Mouse (Mus musculus): ENCODE measurements around the gene Fam160a1. TPM values are rescaled to one million over a fixed set of nuclear protein-coding genes. Genes with fewer than 3 reads are reported as not detected.

Fam160a1 gene
- total and polyA plus RNA-seq, 2 experiments from 2014 or later = 0.45 to 1.2 TPM

DNA sequence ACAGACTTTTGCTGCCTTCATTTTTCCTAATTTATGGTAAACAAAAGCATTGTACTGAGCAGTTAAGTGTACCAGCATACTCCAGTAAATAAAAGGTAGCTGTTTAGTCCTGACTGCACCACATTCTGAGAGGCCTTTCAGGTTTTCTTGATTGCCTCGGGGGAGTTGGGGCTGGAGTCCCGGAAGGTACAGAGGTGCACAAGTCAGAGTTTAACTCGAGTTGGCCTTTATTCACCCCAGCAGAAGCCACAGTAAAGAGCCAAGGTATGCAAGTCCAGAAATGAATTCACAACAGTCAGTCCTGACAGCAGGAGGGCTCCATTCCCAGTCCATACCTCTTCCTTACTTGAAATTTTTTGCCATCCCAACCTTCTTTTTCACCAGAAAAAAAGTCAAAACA, 78.5 kb downstream of the Fam160a1 start:
- H3K4me1 ChIP-seq (ENCODE audit: insufficient read depth, low read length) = no peaks in the 10 kb centered on the region
- ATAC-seq = no peak
- H3K27ac ChIP-seq = no peak overlapping the region
- no peak overlapping the region for H3K9ac ChIP-seq (replicated peaks; ENCODE audit: low read length)
- TF ChIP-seq CTCF (IDR thresholded peaks at IDR 0.05; ENCODE audit: low read depth) = no peak
- 71% methylated on average over 3 of the region's 3 CpGs for WGBS
- no peaks in the 10 kb centered on the region for H3K27me3 ChIP-seq (ENCODE audit: insufficient read depth, low read length)
- DNase-seq (ENCODE audit: low spot score) = no peak
- no peak overlapping the region for H3K4me3 ChIP-seq (ENCODE audit: low read length)
- no peaks in the 10 kb centered on the region for H3K9me3 ChIP-seq (ENCODE audit: low read length)
- no peak overlapping the region for H3K4me2 ChIP-seq (ENCODE audit: low read depth, low read length)
- no peaks in the 10 kb centered on the region for H3K36me3 ChIP-seq (ENCODE audit: insufficient read depth, low read length)

DNA sequence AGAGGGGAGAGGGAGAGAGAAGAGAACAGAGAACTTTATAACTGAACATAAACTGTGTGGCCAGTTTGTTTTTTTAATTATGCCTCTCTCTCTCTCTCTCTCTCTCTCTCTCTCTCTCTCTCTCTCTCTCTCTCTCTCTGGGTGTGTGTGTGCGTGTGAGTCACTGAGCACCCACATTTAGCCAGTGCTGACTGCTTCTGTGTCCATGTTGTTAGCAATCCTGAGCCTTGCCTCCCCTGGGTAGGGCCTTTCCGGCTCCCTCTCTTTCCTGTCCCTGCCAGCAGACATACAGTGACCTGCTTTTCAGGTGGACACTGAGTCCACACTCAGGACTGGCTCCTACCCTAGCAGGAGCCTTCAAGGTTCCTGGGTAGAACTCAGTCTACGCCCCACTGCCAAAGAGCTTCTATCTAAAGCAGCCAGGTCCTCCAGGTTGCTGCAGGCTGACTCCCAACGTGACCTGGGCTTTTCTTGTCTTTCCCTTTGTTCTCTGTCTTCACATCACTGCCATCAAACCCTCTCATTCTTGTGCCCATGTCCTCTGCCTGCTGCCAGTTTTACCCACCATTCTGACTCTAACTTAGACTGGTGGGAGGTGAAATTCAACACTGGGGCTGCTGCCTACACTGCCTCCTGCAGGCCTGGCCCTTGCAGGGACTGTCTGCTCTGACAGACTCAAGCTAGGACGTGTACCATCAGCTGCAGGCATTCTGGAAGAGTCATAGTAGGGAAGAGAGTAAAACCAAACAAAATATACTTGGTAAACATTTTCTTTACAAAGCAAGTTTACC, 83.0 kb downstream of the Fam160a1 start:
- WGBS = 72% methylated on average over 5 of the region's 5 CpGs
- Histone ChIP-seq H3K27ac (no peak overlapping the region), H3K4me2 (ENCODE audit: low read depth, low read length) (no peak overlapping the region), H3K36me3 (ENCODE audit: insufficient read depth, low read length) (no peaks in the 10 kb centered on the region), H3K4me1 (ENCODE audit: insufficient read depth, low read length) (no peaks in the 10 kb centered on the region), H3K9ac (replicated peaks; ENCODE audit: low read length) (no peak overlapping the region), H3K27me3 (ENCODE audit: insufficient read depth, low read length) (no peaks in the 10 kb centered on the region), H3K9me3 (ENCODE audit: low read length) (no peaks in the 10 kb centered on the region), H3K4me3 (ENCODE audit: low read length) (no peak overlapping the region)
- ATAC-seq = no peak
- peak; percentile 21 for TF ChIP-seq CTCF (IDR thresholded peaks at IDR 0.05; ENCODE audit: low read depth)
- DNase-seq (ENCODE audit: low spot score) = no peak

DNA sequence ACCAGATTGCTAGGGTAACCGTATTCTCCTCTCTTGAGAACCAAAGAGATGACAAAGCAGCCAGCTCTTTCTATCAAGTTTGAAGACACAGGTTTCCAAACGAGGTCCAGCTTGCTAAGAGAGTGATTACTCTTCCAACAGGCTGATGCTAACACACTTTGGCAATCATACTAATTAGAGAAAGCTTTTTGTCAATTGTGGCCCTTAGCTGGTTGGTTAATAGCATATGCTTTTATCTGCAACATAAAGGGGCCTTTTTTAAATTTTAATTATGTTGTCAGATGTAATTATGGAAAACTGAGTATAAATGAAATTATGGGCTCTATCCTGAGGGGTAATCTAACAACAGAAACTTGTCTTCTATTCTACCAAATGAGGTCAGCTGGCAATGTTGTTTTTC, 89.9 kb downstream of the Fam160a1 start:
- H3K9me3 ChIP-seq (ENCODE audit: low read length) = no peaks in the 10 kb centered on the region
- no peaks in the 10 kb centered on the region for H3K27me3 ChIP-seq (ENCODE audit: insufficient read depth, low read length)
- no peak overlapping the region for H3K4me2 ChIP-seq (ENCODE audit: low read depth, low read length)
- no peak overlapping the region for H3K9ac ChIP-seq (replicated peaks; ENCODE audit: low read length)
- 50% methylated on average over 2 of the region's 2 CpGs for WGBS
- no peaks in the 10 kb centered on the region for H3K36me3 ChIP-seq (ENCODE audit: insufficient read depth, low read length)
- DNase-seq (ENCODE audit: low spot score) = no peak
- no peak overlapping the region for H3K27ac ChIP-seq
- ATAC-seq = no peak
- H3K4me1 ChIP-seq (ENCODE audit: insufficient read depth, low read length) = no peaks in the 10 kb centered on the region
- no peak overlapping the region for H3K4me3 ChIP-seq (ENCODE audit: low read length)
- TF ChIP-seq CTCF (IDR thresholded peaks at IDR 0.05; ENCODE audit: low read depth) = no peak

- no peak overlapping the region for H3K9ac ChIP-seq (replicated peaks; ENCODE audit: low read length)
- no peak overlapping the region for H3K27ac ChIP-seq
- H3K4me2 ChIP-seq (ENCODE audit: low read depth, low read length) = no peak overlapping the region
- whole genome bisulfite sequencing = 94% methylated on average over 3 of the region's 3 CpGs
- DNase-seq (ENCODE audit: low spot score) = no peak
- H3K4me1 ChIP-seq (ENCODE audit: insufficient read depth, low read length) = no peaks in the 10 kb centered on the region
- no peak for ATAC-seq
- no peak for TF ChIP-seq CTCF (IDR thresholded peaks at IDR 0.05; ENCODE audit: low read depth)
- H3K27me3 ChIP-seq (ENCODE audit: insufficient read depth, low read length) = no peaks in the 10 kb centered on the region
- no peaks in the 10 kb centered on the region for H3K36me3 ChIP-seq (ENCODE audit: insufficient read depth, low read length)
- H3K4me3 ChIP-seq (ENCODE audit: low read length) = no peak overlapping the region
- no peaks in the 10 kb centered on the region for H3K9me3 ChIP-seq (ENCODE audit: low read length)
These were observed 91.1 kb downstream of the Fam160a1 start for GRCm38 (mm10) chr3:85725971-85726370.

DNA sequence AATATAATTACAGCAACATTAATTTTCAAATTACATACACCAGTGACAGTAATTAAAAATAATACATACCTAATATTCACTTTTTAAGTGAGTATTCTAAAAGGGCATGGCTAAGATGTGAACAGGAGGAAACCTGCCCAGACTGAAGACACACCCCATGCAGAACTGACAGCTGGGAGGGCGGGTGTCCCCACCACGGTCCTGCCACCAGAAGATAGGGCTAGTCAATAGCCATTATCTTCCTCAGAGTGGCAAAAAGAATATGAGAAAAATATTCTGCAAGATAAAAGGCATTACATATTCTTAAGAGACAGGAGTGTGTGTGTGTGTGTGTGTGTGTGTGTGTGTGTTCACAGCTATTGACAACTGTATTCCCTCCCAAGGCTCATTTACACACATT, 92.0 kb downstream of the Fam160a1 start:
- WGBS = 71% methylated on average over 2 of the region's 2 CpGs
- no peaks in the 10 kb centered on the region for H3K36me3 ChIP-seq (ENCODE audit: insufficient read depth, low read length)

DNA sequence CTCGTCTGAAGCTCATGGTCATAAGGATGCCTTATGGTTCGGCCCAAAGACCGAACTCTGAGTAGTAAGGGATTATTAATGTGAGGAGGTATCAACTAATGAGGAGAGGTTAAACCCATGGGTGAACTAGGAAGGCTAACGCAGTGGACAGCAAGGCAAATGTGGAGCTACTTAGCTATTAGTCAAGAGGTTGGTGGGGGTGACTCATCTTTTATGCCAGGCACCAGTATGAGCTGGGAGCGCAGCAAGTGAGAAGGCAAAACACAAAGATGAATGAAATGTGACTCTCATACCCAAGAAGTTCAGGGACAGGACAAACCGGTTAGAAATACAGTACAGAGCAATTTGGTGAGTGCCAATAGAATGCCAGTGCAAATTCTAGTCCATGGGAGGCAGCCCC, 94.5 kb downstream of the Fam160a1 start:
- H3K27ac ChIP-seq = no peak overlapping the region

More for the DNA sequence above, 92.0 kb downstream of the Fam160a1 start:
- Histone ChIP-seq H3K4me2 (ENCODE audit: low read depth, low read length) (no peak overlapping the region), H3K4me3 (ENCODE audit: low read length) (no peak overlapping the region), H3K9me3 (ENCODE audit: low read length) (no peaks in the 10 kb centered on the region), H3K4me1 (ENCODE audit: insufficient read depth, low read length) (no peaks in the 10 kb centered on the region), H3K9ac (replicated peaks; ENCODE audit: low read length) (no peak overlapping the region), H3K27ac (no peak overlapping the region), H3K27me3 (ENCODE audit: insufficient read depth, low read length) (no peaks in the 10 kb centered on the region)
- ATAC-seq (no peak), DNase-seq (ENCODE audit: low spot score) (no peak)
- no peak for TF ChIP-seq CTCF (IDR thresholded peaks at IDR 0.05; ENCODE audit: low read depth)

GRCm38 (mm10) chr3:85715764-85716297, 101.3 kb downstream of the Fam160a1 start:
- H3K4me1 ChIP-seq (ENCODE audit: insufficient read depth, low read length) = no peaks in the 10 kb centered on the region
- DNase-seq (ENCODE audit: low spot score) (no peak), ATAC-seq (no peak)
- H3K36me3 ChIP-seq (ENCODE audit: insufficient read depth, low read length) = no peaks in the 10 kb centered on the region
- no peak overlapping the region for H3K4me3 ChIP-seq (ENCODE audit: low read length)
- no peak overlapping the region for H3K4me2 ChIP-seq (ENCODE audit: low read depth, low read length)
- H3K27me3 ChIP-seq (ENCODE audit: insufficient read depth, low read length) = no peaks in the 10 kb centered on the region
- no peak for TF ChIP-seq CTCF (IDR thresholded peaks at IDR 0.05; ENCODE audit: low read depth)
- 82% methylated on average over 4 of the region's 4 CpGs for WGBS
- H3K9ac ChIP-seq (replicated peaks; ENCODE audit: low read length) = no peak overlapping the region
- H3K27ac ChIP-seq = no peak overlapping the region
- no peaks in the 10 kb centered on the region for H3K9me3 ChIP-seq (ENCODE audit: low read length)

More for the DNA sequence above, 94.5 kb downstream of the Fam160a1 start:
- H3K9ac ChIP-seq (replicated peaks; ENCODE audit: low read length) = no peak overlapping the region
- no peak for DNase-seq (ENCODE audit: low spot score)
- no peaks in the 10 kb centered on the region for H3K27me3 ChIP-seq (ENCODE audit: insufficient read depth, low read length)
- H3K4me2 ChIP-seq (ENCODE audit: low read depth, low read length) = no peak overlapping the region
- ATAC-seq = no peak
- TF ChIP-seq CTCF (IDR thresholded peaks at IDR 0.05; ENCODE audit: low read depth) = no peak
- 85% methylated on average over 6 of the region's 6 CpGs for WGBS
- H3K9me3 ChIP-seq (ENCODE audit: low read length) = no peaks in the 10 kb centered on the region
- H3K36me3 ChIP-seq (ENCODE audit: insufficient read depth, low read length) = no peaks in the 10 kb centered on the region
- H3K4me3 ChIP-seq (ENCODE audit: low read length) = no peak overlapping the region
- H3K4me1 ChIP-seq (ENCODE audit: insufficient read depth, low read length) = no peaks in the 10 kb centered on the region
